Mouse (Mus musculus): Measurements from ENCODE around the gene Stk38.
"Not testable (repeated sequence)": the region's sequence is repeated elsewhere in the genome, so short reads cannot be mapped to it uniquely, and the experiment has no call there.

The Stk38 gene

GRCm38 (mm10) chr17:29008326-29008650 is 493 bp upstream of the Stk38 start:
- no peak for DNase-seq (ENCODE audit: low read depth, low spot score)

GRCm38 (mm10) chr17:29007243-29007640 is 553 bp downstream of the Stk38 start:
- DNase-seq (ENCODE audit: low read depth, low spot score): no peak

- DNase-seq (ENCODE audit: low read depth, low spot score): no peak
These were observed 983 bp downstream of the Stk38 start for GRCm38 (mm10) chr17:29006812-29007211.

- DNase-seq (ENCODE audit: low read depth, low spot score): no peak
These were observed 2.8 kb downstream of the Stk38 start for GRCm38 (mm10) chr17:29005002-29005401.

GRCm38 (mm10) chr17:29003740-29004139 is 4.1 kb downstream of the Stk38 start:
- no peak for DNase-seq (ENCODE audit: low read depth, low spot score)

GRCm38 (mm10) chr17:29000465-29000864 is 7.3 kb downstream of the Stk38 start:
- no peak for DNase-seq (ENCODE audit: low read depth, low spot score)

- no peak for DNase-seq (ENCODE audit: low read depth, low spot score)
These were observed 13.2 kb downstream of the Stk38 start for GRCm38 (mm10) chr17:28994615-28995014.

GRCm38 (mm10) chr17:28993004-28993403 is 14.8 kb downstream of the Stk38 start:
- not testable (repeated sequence) for DNase-seq (ENCODE audit: low read depth, low spot score)

GRCm38 (mm10) chr17:28992105-28992504 is 15.7 kb downstream of the Stk38 start:
- DNase-seq (ENCODE audit: low read depth, low spot score): no peak

GRCm38 (mm10) chr17:28991286-28991685 is 16.5 kb downstream of the Stk38 start:
- DNase-seq (ENCODE audit: low read depth, low spot score): no peak

GRCm38 (mm10) chr17:28990060-28990459 is 17.7 kb downstream of the Stk38 start:
- no peak for DNase-seq (ENCODE audit: low read depth, low spot score)

- no peak for DNase-seq (ENCODE audit: low read depth, low spot score)
These were observed 18.8 kb downstream of the Stk38 start for GRCm38 (mm10) chr17:28988996-28989395.

- no peak for DNase-seq (ENCODE audit: low read depth, low spot score)
These were observed 19.5 kb downstream of the Stk38 start for GRCm38 (mm10) chr17:28988291-28988690.

- no peak for DNase-seq (ENCODE audit: low read depth, low spot score)
These were observed 20.1 kb downstream of the Stk38 start for GRCm38 (mm10) chr17:28987713-28988112.

GRCm38 (mm10) chr17:28986833-28987232 is 21.0 kb downstream of the Stk38 start:
- no peak for DNase-seq (ENCODE audit: low read depth, low spot score)

GRCm38 (mm10) chr17:28984724-28985420 is 22.9 kb downstream of the Stk38 start:
- DNase-seq (ENCODE audit: low read depth, low spot score): no peak

- DNase-seq (ENCODE audit: low read depth, low spot score): no peak
These were observed 25.2 kb downstream of the Stk38 start for GRCm38 (mm10) chr17:28982591-28982990.

GRCm38 (mm10) chr17:28981081-28981480 is 26.7 kb downstream of the Stk38 start:
- no peak for DNase-seq (ENCODE audit: low read depth, low spot score)

- no peak for DNase-seq (ENCODE audit: low read depth, low spot score)
These were observed 28.7 kb downstream of the Stk38 start for GRCm38 (mm10) chr17:28979091-28979490.

GRCm38 (mm10) chr17:28970122-28970521 is 37.7 kb downstream of the Stk38 start:
- no peak for DNase-seq (ENCODE audit: low read depth, low spot score)

- DNase-seq (ENCODE audit: low read depth, low spot score): no peak
These were observed 40.7 kb downstream of the Stk38 start for GRCm38 (mm10) chr17:28967021-28967610.

GRCm38 (mm10) chr17:28961596-28961995 is 46.2 kb downstream of the Stk38 start:
- DNase-seq (ENCODE audit: low read depth, low spot score): no peak

- no peak for DNase-seq (ENCODE audit: low read depth, low spot score)
These were observed 47.2 kb downstream of the Stk38 start for GRCm38 (mm10) chr17:28960597-28960996.

- no peak for DNase-seq (ENCODE audit: low read depth, low spot score)
These were observed 53.4 kb downstream of the Stk38 start for GRCm38 (mm10) chr17:28954416-28954815.

Measured in skeletal muscle tissue, adult 2 months (tissue).